Comparison of ENCODE assay signal across 8 mouse cellular contexts in genomic region chr17:26124560-26124959, GRCm38 (mm10). TPM values are rescaled to one million over a fixed set of nuclear protein-coding genes. Genes with fewer than 3 reads are reported as not detected.
DNase-seq lines count a peak whose midpoint lies in the region; ATAC-seq and TF ChIP-seq lines count a peak whose summit lies in the region.

No protein-coding gene starts in this region.

- 77% methylated on average over 7 of the region's 7 CpGs for WGBS in heart, embryonic 13.5 days
- WGBS in hindbrain, embryonic 11.5 days: 88% methylated on average over 7 of the region's 7 CpGs
- 94% methylated on average over 7 of the region's 7 CpGs for WGBS in midbrain, embryonic 11.5 days

- DNase-seq in heart, adult 9 months (ENCODE audit: low spot score in 2 of 2): no peak
- DNase-seq in G1E (ENCODE audit: low spot score): no peak
- DNase-seq in hindbrain, embryonic 11.5 days (ENCODE audit: low spot score): no peak
- no peak for DNase-seq in midbrain, embryonic 11.5 days (ENCODE audit: low spot score, missing footprints)
- DNase-seq in right cerebral cortex, adult 2 months (ENCODE audit: low spot score in 2 of 2): no peak
- no peak for DNase-seq in right cerebral cortex, adult 18-20 months
- DNase-seq in thymus, adult 18-20 months: no peak

- H3K9ac ChIP-seq in heart, embryonic 13.5 days: peak overlapping the region; percentile 93
- H3K9ac ChIP-seq in hindbrain, embryonic 11.5 days (ENCODE audit: low read depth, low read length): peak overlapping the region; percentile 83; the same call in 1 of the 2 replicates
- H3K9ac ChIP-seq in midbrain, embryonic 11.5 days (ENCODE audit: low read length): peak overlapping the region; percentile 81

- H3K4me2 ChIP-seq in heart, embryonic 13.5 days: peak overlapping the region; percentile 74
- H3K4me2 ChIP-seq in hindbrain, embryonic 11.5 days (replicated peaks; ENCODE audit: low read depth, low read length): peak overlapping the region; percentile 81
- peak overlapping the region; percentile 93 for H3K4me2 ChIP-seq in midbrain, embryonic 11.5 days

- ATAC-seq in heart, embryonic 13.5 days (ENCODE audit: extremely low read depth, insufficient number of reproducible peaks, low FRiP score, low TSS enrichment): no peak
- no peak for ATAC-seq in G1E (ENCODE audit: extremely low read depth, insufficient number of reproducible peaks, low FRiP score, poor library complexity, severe bottlenecking)
- ATAC-seq in hindbrain, embryonic 11.5 days (ENCODE audit: low FRiP score): no peak
- no peak for ATAC-seq in midbrain, embryonic 11.5 days (ENCODE audit: low FRiP score)

- TF ChIP-seq CTCF in G1E (IDR thresholded peaks at IDR 0.05; ENCODE audit: low read depth, low read length): no peak

- no peak overlapping the region for H3K27ac ChIP-seq in heart, embryonic 13.5 days (replicated peaks)
- H3K27ac ChIP-seq in hindbrain, embryonic 11.5 days (ENCODE audit: low read depth, low read length): no peak overlapping the region
- no peak overlapping the region for H3K27ac ChIP-seq in midbrain, embryonic 11.5 days (ENCODE audit: low read depth, low read length)

- no peaks in the 10 kb centered on the region for H3K9me3 ChIP-seq in heart, embryonic 13.5 days
- H3K9me3 ChIP-seq in G1E (replicated peaks): no peaks in the 10 kb centered on the region
- H3K9me3 ChIP-seq in hindbrain, embryonic 11.5 days (ENCODE audit: control insufficient read depth, low read length): no peaks in the 10 kb centered on the region
- H3K9me3 ChIP-seq in midbrain, embryonic 11.5 days (ENCODE audit: control insufficient read depth, low read length): no peaks in the 10 kb centered on the region

- H3K36me3 ChIP-seq in heart, embryonic 13.5 days: peaks cover 48% of the 10 kb centered on the region
- peaks cover 61% of the 10 kb centered on the region for H3K36me3 ChIP-seq in G1E (replicated peaks)
- H3K36me3 ChIP-seq in hindbrain, embryonic 11.5 days (ENCODE audit: control insufficient read depth, insufficient read depth, low read length): 0 out of 2 replicates have a peak, but pooled peaks cover 3% of the 10 kb centered on the region
- peaks cover 18% of the 10 kb centered on the region for H3K36me3 ChIP-seq in midbrain, embryonic 11.5 days (ENCODE audit: control insufficient read depth, insufficient read depth, low read length)

- peaks cover 21% of the 10 kb centered on the region for H3K4me1 ChIP-seq in heart, embryonic 13.5 days
- H3K4me1 ChIP-seq in G1E (ENCODE audit: insufficient read depth, low read depth, low read length): peaks cover 43% of the 10 kb centered on the region
- peaks cover 7% of the 10 kb centered on the region for H3K4me1 ChIP-seq in hindbrain, embryonic 11.5 days (replicated peaks; ENCODE audit: control insufficient read depth, insufficient read depth, low read length)
- H3K4me1 ChIP-seq in midbrain, embryonic 11.5 days (ENCODE audit: control insufficient read depth, insufficient read depth, low read length): peaks cover 10% of the 10 kb centered on the region

- peaks cover 14% of the 10 kb centered on the region for H3K27me3 ChIP-seq in heart, embryonic 13.5 days (replicated peaks)
- no peaks in the 10 kb centered on the region for H3K27me3 ChIP-seq in G1E (ENCODE audit: insufficient read depth, low read length)
- H3K27me3 ChIP-seq in hindbrain, embryonic 11.5 days (ENCODE audit: control insufficient read depth, insufficient read depth, low read length): no peaks in the 10 kb centered on the region
- H3K27me3 ChIP-seq in midbrain, embryonic 11.5 days (ENCODE audit: control insufficient read depth, insufficient read depth, low read length): no peaks in the 10 kb centered on the region

- peak overlapping the region; percentile 90 for H3K4me3 ChIP-seq in heart, embryonic 13.5 days
- H3K4me3 ChIP-seq in G1E (ENCODE audit: low read depth, low read length): peak overlapping the region; percentile 86
- peak overlapping the region; percentile 98 for H3K4me3 ChIP-seq in hindbrain, embryonic 11.5 days (ENCODE audit: low read depth, low read length)
- H3K4me3 ChIP-seq in midbrain, embryonic 11.5 days (ENCODE audit: low read depth, low read length): peak overlapping the region; percentile 96

RNA-seq across cellular contexts. Expression of gene Mrpl28, which starts 1.3 kb away (rescaled TPM):
- 217 and 237 TPM in 2 replicates for polyA plus RNA-seq in heart, embryonic 13.5 days (2015; fragmentation: Nextera tagmentation; extraction: Ambion mirVana)
- total RNA-seq in G1E (2014; fragmentation: Nextera tagmentation): 25.6 and 40.2 TPM in 2 replicates
- 55.7 and 77.6 TPM in 2 replicates for total RNA-seq in G1E (2017)
- 326 and 332 TPM in 2 replicates for polyA plus RNA-seq in G1E (2012)
- polyA plus RNA-seq in hindbrain, embryonic 11.5 days (2014; fragmentation: Nextera tagmentation; extraction: Ambion mirVana): 244 TPM in 2 replicates
- polyA plus RNA-seq in midbrain, embryonic 11.5 days (2014; fragmentation: Nextera tagmentation; extraction: Ambion mirVana): 256 and 275 TPM in 2 replicates

RNA-seq across cellular contexts. Expression of gene Tmem8, which starts 11.5 kb away (rescaled TPM):
- 0.80 and 0.94 TPM in 2 replicates for polyA plus RNA-seq in heart, embryonic 13.5 days (2015; fragmentation: Nextera tagmentation; extraction: Ambion mirVana)
- total RNA-seq in G1E (2014; fragmentation: Nextera tagmentation) (2.3 and 3.0 TPM in 2 replicates), G1E (2017) (6.4 and 7.8 TPM in 2 replicates)
- polyA plus RNA-seq in G1E (2012): 3.4 and 3.5 TPM in 2 replicates
- polyA plus RNA-seq in hindbrain, embryonic 11.5 days (2014; fragmentation: Nextera tagmentation; extraction: Ambion mirVana): 1.0 and 1.1 TPM in 2 replicates
- 1.1 and 1.3 TPM in 2 replicates for polyA plus RNA-seq in midbrain, embryonic 11.5 days (2014; fragmentation: Nextera tagmentation; extraction: Ambion mirVana)

RNA-seq across cellular contexts. Expression of gene Axin1, which starts 13.9 kb away (rescaled TPM):
- polyA plus RNA-seq in heart, embryonic 13.5 days (2015; fragmentation: Nextera tagmentation; extraction: Ambion mirVana): 4.1 and 4.4 TPM in 2 replicates
- total RNA-seq in G1E (2014; fragmentation: Nextera tagmentation) (60.4 and 87.3 TPM in 2 replicates), G1E (2017) (84.9 and 96.7 TPM in 2 replicates)
- 43.4 and 45.5 TPM in 2 replicates for polyA plus RNA-seq in G1E (2012)
- 8.6 and 12.4 TPM in 2 replicates for polyA plus RNA-seq in hindbrain, embryonic 11.5 days (2014; fragmentation: Nextera tagmentation; extraction: Ambion mirVana)
- 11.4 and 12.7 TPM in 2 replicates for polyA plus RNA-seq in midbrain, embryonic 11.5 days (2014; fragmentation: Nextera tagmentation; extraction: Ambion mirVana)

RNA-seq across cellular contexts. Expression of gene Nme4, which starts 29.2 kb away (rescaled TPM):
- polyA plus RNA-seq in heart, embryonic 13.5 days (2015; fragmentation: Nextera tagmentation; extraction: Ambion mirVana): 77.4 and 87.2 TPM in 2 replicates
- total RNA-seq in G1E (2014; fragmentation: Nextera tagmentation) (23.3 and 25.2 TPM in 2 replicates), G1E (2017) (48.5 and 68.1 TPM in 2 replicates)
- polyA plus RNA-seq in G1E (2012): 118 and 139 TPM in 2 replicates
- polyA plus RNA-seq in hindbrain, embryonic 11.5 days (2014; fragmentation: Nextera tagmentation; extraction: Ambion mirVana): 60.3 and 62.6 TPM in 2 replicates
- polyA plus RNA-seq in midbrain, embryonic 11.5 days (2014; fragmentation: Nextera tagmentation; extraction: Ambion mirVana): 51.5 and 57.7 TPM in 2 replicates

RNA-seq across cellular contexts. Expression of gene Decr2, which starts 34.4 kb away (rescaled TPM):
- 34.4 and 34.6 TPM in 2 replicates for polyA plus RNA-seq in heart, embryonic 13.5 days (2015; fragmentation: Nextera tagmentation; extraction: Ambion mirVana)
- total RNA-seq in G1E (2014; fragmentation: Nextera tagmentation) (6.4 and 19.1 TPM in 2 replicates), G1E (2017) (7.6 and 8.8 TPM in 2 replicates)
- polyA plus RNA-seq in G1E (2012): 0.18 and 0.34 TPM in 2 replicates
- 20.4 and 24.7 TPM in 2 replicates for polyA plus RNA-seq in hindbrain, embryonic 11.5 days (2014; fragmentation: Nextera tagmentation; extraction: Ambion mirVana)
- polyA plus RNA-seq in midbrain, embryonic 11.5 days (2014; fragmentation: Nextera tagmentation; extraction: Ambion mirVana): 17.0 and 18.1 TPM in 2 replicates
